ENCODE assay signal across 22 mouse cellular contexts in the genomic region with DNA sequence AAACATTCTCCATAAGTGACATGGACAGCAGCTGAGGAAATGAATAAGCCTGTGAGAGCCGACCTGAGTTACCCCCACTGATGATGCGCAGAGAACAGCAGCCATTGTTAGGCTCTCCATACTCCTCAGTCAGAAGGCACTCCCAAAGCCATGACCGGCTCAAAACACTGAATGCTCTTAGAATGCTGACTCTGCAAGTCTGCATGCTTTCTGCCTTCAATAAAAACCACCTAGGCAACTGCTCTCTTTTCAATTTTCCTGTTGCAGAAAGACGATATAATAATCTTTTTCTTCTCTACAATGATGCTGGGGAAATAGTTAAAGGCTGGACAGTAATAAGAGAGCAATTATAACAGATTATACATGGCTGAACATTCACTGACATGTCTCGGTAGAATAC.
DNase-seq lines count a peak whose midpoint lies in the region; ATAC-seq and TF ChIP-seq lines count a peak whose summit lies in the region.
"Had no signal": no experiment of that assay in that cellular context is flagged by ENCODE, and none has a peak within 500 bp of the region (broad histone marks: within the 10 kb centered on the region; RNA-seq: fewer than 3 reads in every experiment).

No protein-coding gene starts in this region.

- H3K9ac ChIP-seq in midbrain, embryonic 14.5 days (replicated peaks; ENCODE audit: low read length) = no peak overlapping the region
- H3K9ac ChIP-seq in midbrain, embryonic 15.5 days = no peak overlapping the region
- no peak overlapping the region for H3K9ac ChIP-seq in CH12.LX (ENCODE audit: insufficient read depth, low read depth)
- no peak overlapping the region for H3K9ac ChIP-seq in ES-E14 (ENCODE audit: insufficient read depth, low read depth, low read length, poor library complexity, severe bottlenecking)
- H3K9ac ChIP-seq in intestine, embryonic 16.5 days (ENCODE audit: low read depth, low read length) = no peak overlapping the region

- no peak for ATAC-seq in midbrain, embryonic 14.5 days (ENCODE audit: low FRiP score, low TSS enrichment)
- ATAC-seq in midbrain, embryonic 15.5 days (replicated peaks) = no peak
- ATAC-seq in intestine, embryonic 16.5 days = no peak
- ATAC-seq: activated CD4-positive, CD25-positive, alpha-beta regulatory T cell, adult 4 months; CD4-positive, CD25-positive, alpha-beta regulatory T cell, adult 4 months; Patski had no signal

- H3K27me3 ChIP-seq in midbrain, embryonic 14.5 days (ENCODE audit: control insufficient read depth, insufficient read depth, low read length) = no peaks in the 10 kb centered on the region
- H3K27me3 ChIP-seq in midbrain, embryonic 15.5 days (replicated peaks) = no peaks in the 10 kb centered on the region
- H3K27me3 ChIP-seq in CH12.LX (replicated peaks) = no peaks in the 10 kb centered on the region
- no peaks in the 10 kb centered on the region for H3K27me3 ChIP-seq in intestine, embryonic 16.5 days (replicated peaks; ENCODE audit: control insufficient read depth, insufficient read depth, low read length)

- 64% methylated on average over 5 of the region's 5 CpGs for WGBS in midbrain, embryonic 14.5 days
- WGBS in midbrain, embryonic 15.5 days = 65% methylated on average over 5 of the region's 5 CpGs
- 63% methylated on average over 5 of the region's 5 CpGs for WGBS in intestine, embryonic 16.5 days

- in situ Hi-C loops in CH12.LX (cut with MboI; ENCODE audit: low pct_ligation_motif_present, low pct_unique_long_range_greater_than_20kb, low sequenced_read_pairs) = no loop called here
- in situ Hi-C loops in ES-E14 (cut with MboI; ENCODE audit: low sequenced_read_pairs in 2 of 2, unreplicated experiment in 2 of 2) = no loop called here

- TF ChIP-seq CTCF in CH12.LX (conservative IDR thresholded peaks at IDR 0.05 in 1 of 2, IDR thresholded peaks at IDR 0.05 in 1 of 2; ENCODE audit: low read depth in 2 of 2, low read length in 2 of 2) = no peak

- H3K9me3 ChIP-seq in midbrain, embryonic 14.5 days (ENCODE audit: control insufficient read depth, low read length) = no peaks in the 10 kb centered on the region
- no peaks in the 10 kb centered on the region for H3K9me3 ChIP-seq in midbrain, embryonic 15.5 days
- H3K9me3 ChIP-seq in CH12.LX (replicated peaks; ENCODE audit: low read length) (no peaks in the 10 kb centered on the region), ES-E14 (ENCODE audit: control insufficient read depth, insufficient read depth, low read depth, low read length) (no peaks in the 10 kb centered on the region)
- H3K9me3 ChIP-seq in intestine, embryonic 16.5 days (ENCODE audit: control insufficient read depth, low read length) = no peaks in the 10 kb centered on the region
- H3K9me3 ChIP-seq: G1E had no signal

- peak; percentile 11 for DNase-seq in midbrain, embryonic 14.5 days
- DNase-seq in CH12.LX (ENCODE audit: extremely low read depth) = no peak
- DNase-seq in ES-E14 (ENCODE audit: low read depth, low spot score) = no peak
- no peak for DNase-seq in cerebellum, postnatal 14 days
- DNase-seq: adrenal gland, adult 2 months; adrenal gland, adult 8-10 months; adrenal gland, postnatal 10 days; adrenal gland, postnatal 14 days; adrenal gland, postnatal 25 days; adrenal gland, postnatal 36 days; B cell, adult 2 months; cerebellum, adult 11 months; cerebellum, adult 11-12 months; cerebellum, adult 18-20 months; cerebellum, adult 2 months; cerebellum, adult 8-10 months had no signal

- H3K36me3 ChIP-seq in midbrain, embryonic 14.5 days (ENCODE audit: control insufficient read depth, insufficient read depth, low read length) = no peaks in the 10 kb centered on the region
- H3K36me3 ChIP-seq in midbrain, embryonic 15.5 days (replicated peaks) = no peaks in the 10 kb centered on the region
- H3K36me3 ChIP-seq in CH12.LX (replicated peaks in 1 of 2; ENCODE audit: control insufficient read depth in 1 of 2, insufficient read depth in 1 of 2, low read length in 1 of 2) (no peaks in the 10 kb centered on the region), ES-E14 (ENCODE audit: control insufficient read depth, insufficient read depth, low read length, poor library complexity, severe bottlenecking) (no peaks in the 10 kb centered on the region)
- H3K36me3 ChIP-seq in intestine, embryonic 16.5 days (ENCODE audit: control insufficient read depth, insufficient read depth, low read length) = no peaks in the 10 kb centered on the region
- H3K36me3 ChIP-seq: G1E had no signal

- dilution Hi-C loops in CH12.LX (cut with MboI; ENCODE audit: extremely low pct_ligation_motif_present, extremely low pct_unique_long_range_greater_than_20kb, low sequenced_read_pairs) = no loop called here

- TF ChIP-seq RAD21 in CH12.LX (IDR thresholded peaks at IDR 0.05; ENCODE audit: low read depth, low read length) = no peak

- no peak for TF ChIP-seq EP300 in CH12.LX (IDR thresholded peaks at IDR 0.05; ENCODE audit: low read length)

- no peaks in the 10 kb centered on the region for H3K79me2 ChIP-seq in CH12.LX (replicated peaks; ENCODE audit: control insufficient read depth, extremely low read depth, insufficient read depth, poor library complexity, severe bottlenecking)

- no peak overlapping the region for H3K4me2 ChIP-seq in midbrain, embryonic 14.5 days (ENCODE audit: low read length)
- H3K4me2 ChIP-seq in midbrain, embryonic 15.5 days = no peak overlapping the region
- no peak overlapping the region for H3K4me2 ChIP-seq in CH12.LX (ENCODE audit: insufficient read depth, low read depth, poor library complexity, severe bottlenecking)
- no peak overlapping the region for H3K4me2 ChIP-seq in intestine, embryonic 16.5 days (ENCODE audit: low read depth, low read length)

- no peak overlapping the region for H3K27ac ChIP-seq in midbrain, embryonic 14.5 days (replicated peaks; ENCODE audit: low read depth, low read length)
- H3K27ac ChIP-seq in midbrain, embryonic 15.5 days = no peak overlapping the region
- H3K27ac ChIP-seq in CH12.LX (ENCODE audit: insufficient read depth, low read depth) (no peak overlapping the region), ES-E14 (ENCODE audit: insufficient read depth, low read depth, low read length, poor library complexity, severe bottlenecking) (no peak overlapping the region)
- no peak overlapping the region for H3K27ac ChIP-seq in intestine, embryonic 16.5 days (ENCODE audit: low read length)

- H3K4me1 ChIP-seq in midbrain, embryonic 14.5 days (ENCODE audit: control insufficient read depth, insufficient read depth, low read length) = no peaks in the 10 kb centered on the region
- H3K4me1 ChIP-seq in midbrain, embryonic 15.5 days = no peaks in the 10 kb centered on the region
- H3K4me1 ChIP-seq in CH12.LX (ENCODE audit: control insufficient read depth in 1 of 2, insufficient read depth in 2 of 2) (no peaks in the 10 kb centered on the region), ES-E14 (ENCODE audit: control insufficient read depth in 2 of 2, insufficient read depth in 2 of 2, low read length in 2 of 2, poor library complexity in 1 of 2) (no peaks in the 10 kb centered on the region)
- H3K4me1 ChIP-seq in intestine, embryonic 16.5 days (ENCODE audit: control insufficient read depth, insufficient read depth, low read length) = no peaks in the 10 kb centered on the region

- TF ChIP-seq POLR2A in CH12.LX (IDR thresholded peaks at IDR 0.05; ENCODE audit: low read depth, low read length) = no peak

- no peak overlapping the region for H3K4me3 ChIP-seq in midbrain, embryonic 14.5 days (replicated peaks; ENCODE audit: low read depth, low read length)
- H3K4me3 ChIP-seq in midbrain, embryonic 15.5 days = no peak overlapping the region
- H3K4me3 ChIP-seq in CH12.LX (replicated peaks in 1 of 3; ENCODE audit: low read depth in 2 of 3, low read length in 2 of 3, poor library complexity in 1 of 3) (no peak overlapping the region), ES-E14 (ENCODE audit: insufficient read depth in 1 of 2, low read depth in 1 of 2, low read length in 2 of 2, poor library complexity in 1 of 2, severe bottlenecking in 1 of 2) (no peak overlapping the region)
- H3K4me3 ChIP-seq in intestine, embryonic 16.5 days (ENCODE audit: low read length) = no peak overlapping the region

TF ChIP-seq in CH12.LX, 34 proteins besides CTCF, POLR2A, EP300 and RAD21:
- TF ChIP-seq MAFK (IDR thresholded peaks at IDR 0.05; ENCODE audit: insufficient replicate concordance, low read length) (peak; percentile 69), E2F4 (IDR thresholded peaks at IDR 0.05; ENCODE audit: insufficient replicate concordance, low read depth, low read length) (no peak)

TF ChIP-seq in ES-E14, 5 proteins besides CTCF, POLR2A, EP300 and RAD21:
- TF ChIP-seq MAFK (IDR thresholded peaks at IDR 0.05; ENCODE audit: insufficient read depth, low read depth, low read length) (peak; percentile 78), ZNF384 (IDR thresholded peaks at IDR 0.05; ENCODE audit: low read depth, low read length) (no peak)
